Mouse (Mus musculus) mouse trophoblast stem cell (cell line): ENCODE measurements around the gene Gpi1.
"Not testable (repeated sequence)": the region's sequence is repeated elsewhere in the genome, so short reads cannot be mapped to it uniquely, and the experiment has no call there.

Experiments used
- in situ Hi-C, 2 experiments: fragments of 300-500 bp; cut with MseI, MboI; formaldehyde crosslinking; loops; 2 replicates in 1 of 2; 3 replicates in 1 of 2; pipeline ENCODE4 v1.15.1; 2025

Gene Gpi1

GRCm38 (mm10) chr7:34189376-34189989 lies 40.7 kb downstream of the Gpi1 start:
- in situ Hi-C loops: no loop called here

DNA sequence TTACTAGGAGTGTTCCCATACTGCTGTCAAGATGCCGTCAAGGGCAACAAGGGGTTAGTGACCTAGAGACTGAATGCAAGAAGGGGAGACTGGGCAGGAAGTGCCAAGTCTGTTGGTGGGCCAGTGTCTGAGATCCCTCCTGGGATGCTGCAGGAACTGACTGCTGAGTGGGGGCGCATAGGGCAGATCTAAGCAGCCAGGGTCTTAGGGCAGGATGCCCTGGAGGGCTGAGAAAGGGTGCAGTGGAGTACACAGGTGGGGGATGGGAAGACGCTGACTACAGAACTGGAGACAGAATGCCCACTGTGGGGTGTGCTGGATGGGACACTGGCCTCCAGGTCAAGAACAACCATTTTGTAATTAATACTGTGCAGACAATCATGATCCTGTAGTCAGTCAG lies 46.3 kb downstream of the Gpi1 start:
- in situ Hi-C loops: no loop called here

DNA sequence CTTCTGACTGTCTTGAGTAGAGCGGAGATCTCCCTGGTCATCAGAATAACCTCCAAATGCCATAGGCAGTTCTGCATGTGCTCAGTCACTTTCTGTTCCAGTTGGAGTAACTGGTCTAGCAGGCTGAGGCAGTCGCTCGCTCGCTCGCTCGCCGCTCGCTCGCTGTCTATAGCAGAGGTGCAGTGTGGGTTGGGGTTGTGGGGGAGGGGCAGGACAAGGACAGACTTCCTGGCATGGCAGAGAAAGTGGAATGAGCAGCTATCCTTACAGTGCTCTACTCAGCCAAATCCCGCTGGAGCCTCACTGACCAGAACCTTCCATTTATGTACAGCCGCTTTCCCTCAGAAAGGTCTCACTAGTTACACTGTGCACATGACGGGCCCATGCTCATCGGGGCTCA lies 46.8 kb downstream of the Gpi1 start:
- in situ Hi-C loops: no loop called here

GRCm38 (mm10) chr7:34176241-34176640 lies 53.9 kb downstream of the Gpi1 start:
- in situ Hi-C loops: not testable (repeated sequence)

- in situ Hi-C loops: no loop called here
These were observed 57.9 kb downstream of the Gpi1 start for GRCm38 (mm10) chr7:34172251-34172650.

DNA sequence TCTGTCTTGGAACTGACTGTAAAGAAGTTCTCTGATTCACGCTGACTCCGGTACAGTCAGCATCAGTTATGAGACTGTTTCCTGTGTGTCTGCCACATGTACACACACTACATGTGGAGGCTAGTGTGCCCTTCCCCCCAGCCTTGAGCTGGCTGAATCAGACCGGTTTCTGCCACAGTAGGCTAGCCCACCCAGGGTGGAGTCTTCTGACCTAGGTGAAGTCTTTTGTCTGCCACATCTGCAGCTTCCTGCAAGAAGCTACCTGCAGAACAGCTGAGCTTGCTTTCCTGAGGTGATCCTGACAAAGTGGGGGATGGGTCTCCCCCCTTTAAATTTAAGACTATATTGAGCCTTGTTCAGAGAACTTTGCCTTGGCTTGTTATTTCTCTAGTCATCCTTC lies 60.7 kb downstream of the Gpi1 start, which contains the start of gene Uba2:
Gene Uba2 (minus strand): TSS at position 146 of the 400 bp plus-strand sequence.
- in situ Hi-C loops: no loop called here

- in situ Hi-C loops: no loop called here
These were observed 61.5 kb downstream of the Gpi1 start for GRCm38 (mm10) chr7:34168470-34169251.

GRCm38 (mm10) chr7:34167766-34168469 lies 62.2 kb downstream of the Gpi1 start:
- in situ Hi-C loops: no loop called here

GRCm38 (mm10) chr7:34166850-34167249 lies 63.3 kb downstream of the Gpi1 start:
- in situ Hi-C loops: no loop called here

- in situ Hi-C loops: no loop called here
These were observed 64.1 kb downstream of the Gpi1 start for GRCm38 (mm10) chr7:34165999-34166398.

- in situ Hi-C loops: no loop called here
These were observed 65.5 kb downstream of the Gpi1 start for GRCm38 (mm10) chr7:34164671-34165070.

GRCm38 (mm10) chr7:34159167-34159566 lies 71.0 kb downstream of the Gpi1 start:
- in situ Hi-C loops: no loop called here

DNA sequence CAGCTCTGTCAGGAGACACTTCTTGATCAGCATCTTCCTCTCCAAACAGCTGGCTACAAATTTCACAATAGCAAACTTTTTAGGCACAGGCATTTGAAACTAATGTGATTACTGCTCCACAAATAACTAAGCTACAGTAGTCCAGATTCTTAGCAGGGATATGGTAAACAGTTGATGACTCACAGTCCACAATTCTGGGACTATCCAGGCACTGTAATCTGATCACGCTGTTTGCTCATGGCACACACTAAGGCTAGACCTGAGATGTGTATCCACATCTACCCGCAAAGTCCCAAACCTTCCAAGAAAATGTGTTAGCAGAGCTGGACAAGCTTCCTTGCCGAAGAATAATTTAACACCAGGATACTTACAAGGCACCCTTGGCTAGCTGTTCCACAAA lies 72.1 kb downstream of the Gpi1 start:
- in situ Hi-C loops: no loop called here
